Mouse (Mus musculus) myocyte (in vitro differentiated cells): ENCODE results near the gene Ep300.

Experiments
- E2F4 ChIP-seq: IDR thresholded peaks from one replicate; pipeline ENCODE4 v1.6.1; 2011; ENCODE audit warnings: mild to moderate bottlenecking, control low read depth, moderate library complexity; ENCODE audit not compliant: insufficient read depth
- MAX ChIP-seq: IDR thresholded peaks from one replicate; pipeline ENCODE4 v1.6.1; 2011; ENCODE audit warnings: low read depth, mild to moderate bottlenecking, control low read depth
- POLR2A ChIP-seq: IDR thresholded peaks from one replicate; pipeline ENCODE4 v1.6.1; 2011; ENCODE audit warnings: low read depth, mild to moderate bottlenecking, control low read depth, moderate library complexity; ENCODE audit not compliant: insufficient read length
- POLR2AphosphoS2 ChIP-seq: IDR thresholded peaks from one replicate; pipeline ENCODE4 v1.6.1; 2011; ENCODE audit warnings: low read depth, control low read depth; ENCODE audit not compliant: insufficient read length
- REST ChIP-seq: IDR thresholded peaks from one replicate; pipeline ENCODE4 v1.6.1; 2011; ENCODE audit warnings: mild to moderate bottlenecking, control low read depth, moderate library complexity; ENCODE audit not compliant: insufficient read depth, insufficient read length
- SRF ChIP-seq: IDR thresholded peaks from one replicate; pipeline ENCODE4 v1.6.1; 2011; ENCODE audit warnings: low read depth; ENCODE audit not compliant: control insufficient read depth, insufficient read length
- USF1 ChIP-seq: IDR thresholded peaks from one replicate; pipeline ENCODE4 v1.6.1; 2011; ENCODE audit warnings: low read depth, mild to moderate bottlenecking, control low read depth, moderate library complexity

GRCm38 (mm10) chr15:81697175-81697574 lies 112.0 kb downstream of the Ep300 start, which contains the start of gene Chadl:
- no peak for TF ChIP-seq E2F4
- TF ChIP-seq POLR2A, result no peak
- TF ChIP-seq MAX, result no peak
- TF ChIP-seq USF1, result no peak
- TF ChIP-seq POLR2AphosphoS2, result no peak
- TF ChIP-seq REST, result no peak
- TF ChIP-seq SRF, result no peak
